Mouse (Mus musculus): Measurements from ENCODE around the gene Ccdc6.

Gene Ccdc6

DNA sequence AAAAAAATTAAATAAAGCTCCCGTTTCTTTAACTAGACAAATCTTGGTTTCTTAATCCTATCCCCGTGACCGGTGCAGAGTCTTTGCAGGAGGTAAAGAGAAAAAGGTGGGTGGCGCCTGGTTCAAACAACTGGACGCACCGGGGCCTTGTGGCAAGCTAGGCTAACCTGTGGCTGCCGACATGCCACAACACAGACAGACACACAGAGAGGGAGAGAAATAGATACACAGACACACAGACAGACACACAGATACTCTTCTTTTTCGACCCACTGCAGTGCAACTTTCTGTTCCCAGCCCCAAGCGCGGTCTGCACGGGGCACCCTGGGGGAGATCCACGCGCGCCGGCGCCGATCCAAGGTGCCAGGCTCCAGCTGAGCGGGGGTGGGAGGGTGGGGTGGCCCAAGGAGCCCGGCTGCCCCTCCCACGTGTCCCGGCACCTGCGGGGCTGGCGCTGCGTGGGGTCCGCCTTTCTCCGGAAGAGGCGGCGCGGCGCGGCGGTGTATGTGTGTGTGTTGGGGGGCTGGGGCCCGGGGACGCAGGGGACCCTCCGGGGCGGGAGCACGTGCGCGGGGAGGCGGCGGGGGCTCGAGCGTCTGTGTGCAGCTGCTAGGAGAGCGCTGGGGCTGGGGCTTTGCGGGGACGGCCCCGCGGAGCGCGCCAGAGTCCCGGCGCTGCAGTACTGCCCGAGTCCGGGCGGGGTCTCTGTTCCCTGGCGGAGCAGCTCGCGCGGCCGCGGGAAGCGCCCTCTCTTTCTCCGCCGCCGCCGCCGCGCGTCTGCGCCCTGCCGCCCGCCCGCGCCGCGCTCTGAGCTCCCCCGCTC lies at the start of gene Ccdc6:
Gene Ccdc6 (plus strand): TSS at position 756 of the 823 bp plus-strand sequence.
- peak; percentile 89 to 91 for DNase-seq

DNA sequence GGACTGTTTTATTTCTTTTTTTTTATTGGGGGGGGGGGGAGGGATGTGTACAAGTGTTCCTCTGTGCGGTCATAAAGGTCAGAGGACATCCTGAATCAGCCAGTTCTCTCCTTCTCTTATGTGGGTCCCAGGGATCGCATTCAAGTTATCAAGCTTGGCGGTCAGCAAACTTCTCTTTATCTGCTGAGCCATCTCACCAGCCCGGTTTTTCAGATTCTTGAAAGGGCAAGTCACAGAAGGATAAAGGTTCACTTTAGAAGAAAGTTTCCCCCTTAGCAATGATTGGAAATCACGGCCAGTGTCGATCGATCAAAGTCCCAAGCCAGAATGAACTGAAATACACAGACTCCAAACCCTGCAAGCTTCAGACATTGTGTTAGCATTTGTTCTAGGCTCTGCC lies 47.1 kb upstream of the Ccdc6 start:
- no peak for DNase-seq

DNA sequence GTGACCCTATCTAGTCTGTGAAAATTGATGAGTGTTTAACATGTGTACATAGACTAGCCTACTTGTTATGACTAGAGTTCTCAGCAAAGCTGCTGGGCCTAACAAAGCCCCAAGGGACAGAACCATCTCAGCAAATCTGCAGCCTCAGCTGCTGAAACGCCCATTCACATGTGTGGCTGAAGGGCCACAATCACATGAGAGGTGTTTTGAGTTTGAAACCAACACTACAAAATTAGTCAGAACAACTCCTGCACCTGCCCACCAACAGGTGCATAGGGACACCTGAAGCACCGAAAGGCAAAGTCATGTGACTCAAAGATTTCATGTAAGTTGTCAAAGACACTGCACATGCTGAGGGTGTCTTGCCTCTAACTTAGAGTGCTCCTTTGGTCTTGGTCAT lies 41.6 kb upstream of the Ccdc6 start:
- DNase-seq = no peak

DNA sequence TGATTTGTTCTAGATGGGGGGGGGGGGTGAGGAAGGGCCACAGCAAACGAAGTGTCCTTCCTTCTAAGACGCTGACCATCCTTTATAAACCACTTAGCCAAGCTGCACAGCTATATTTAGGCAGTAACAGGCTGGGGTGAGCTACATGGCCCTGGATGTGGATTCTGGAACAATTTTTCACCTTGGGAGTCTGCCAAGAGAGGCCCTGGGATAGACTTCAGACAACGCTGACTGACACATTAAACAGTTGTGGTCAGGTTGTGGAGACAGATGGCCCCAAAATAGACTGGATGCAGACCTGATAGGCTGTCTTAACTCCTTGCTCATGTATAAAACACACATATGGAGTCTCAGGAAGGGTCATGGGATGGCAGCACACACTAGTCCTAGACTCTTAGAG lies 39.9 kb upstream of the Ccdc6 start:
- DNase-seq = no peak

DNA sequence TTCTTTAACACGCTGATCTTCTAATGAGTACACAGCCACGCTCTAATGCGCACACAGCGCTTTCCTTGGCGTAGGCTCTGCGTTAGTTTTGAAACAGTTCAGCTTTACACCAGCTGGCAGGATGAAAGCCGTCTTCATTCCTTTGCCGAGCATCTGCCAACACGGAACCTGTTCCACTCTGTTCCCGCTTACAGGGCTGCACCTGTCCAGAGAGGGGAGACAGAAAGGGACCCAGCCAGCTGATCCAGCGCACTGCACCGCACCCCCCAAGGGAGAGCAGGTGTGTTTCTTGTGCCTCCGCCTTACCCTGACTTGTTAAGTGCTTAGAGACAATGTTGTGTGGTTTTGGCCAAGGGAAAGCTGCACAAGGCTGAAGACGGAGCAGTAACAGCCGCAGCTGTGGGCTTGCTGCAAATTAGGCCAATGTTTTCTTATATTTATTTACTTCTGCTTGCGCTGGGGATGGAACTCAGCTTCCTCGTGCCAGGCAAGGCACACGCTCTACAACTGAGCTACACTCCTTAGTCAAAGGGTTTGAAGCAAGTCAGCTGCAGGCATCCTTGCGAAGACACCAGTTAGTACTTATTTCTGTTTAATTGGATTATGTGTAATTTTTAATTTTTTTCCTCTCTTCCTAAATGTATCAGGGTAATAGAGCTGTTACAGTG lies 36.8 kb upstream of the Ccdc6 start:
- peak in 1 of 2 experiments; percentile 9 for DNase-seq

DNA sequence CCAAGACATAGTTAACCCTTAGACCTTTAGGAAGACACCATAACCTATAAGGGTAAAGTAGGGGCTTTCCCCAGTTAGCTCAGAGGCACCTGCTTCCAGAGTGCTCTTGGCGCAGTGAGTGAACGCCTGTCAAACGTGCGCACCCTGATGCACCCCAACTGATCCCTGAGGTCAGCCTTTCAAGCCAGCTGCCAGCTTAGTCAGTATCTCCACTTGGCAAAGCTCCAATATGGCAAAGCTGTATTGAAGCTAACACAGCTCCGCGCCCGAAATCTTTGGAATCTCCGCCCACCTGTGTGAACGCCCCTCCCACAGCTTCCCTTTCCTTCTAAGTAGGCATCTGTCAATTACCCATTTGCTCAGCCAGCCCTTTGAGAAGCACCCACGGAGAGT lies 36.2 kb upstream of the Ccdc6 start:
- DNase-seq = peak; percentile 41 to 45

DNA sequence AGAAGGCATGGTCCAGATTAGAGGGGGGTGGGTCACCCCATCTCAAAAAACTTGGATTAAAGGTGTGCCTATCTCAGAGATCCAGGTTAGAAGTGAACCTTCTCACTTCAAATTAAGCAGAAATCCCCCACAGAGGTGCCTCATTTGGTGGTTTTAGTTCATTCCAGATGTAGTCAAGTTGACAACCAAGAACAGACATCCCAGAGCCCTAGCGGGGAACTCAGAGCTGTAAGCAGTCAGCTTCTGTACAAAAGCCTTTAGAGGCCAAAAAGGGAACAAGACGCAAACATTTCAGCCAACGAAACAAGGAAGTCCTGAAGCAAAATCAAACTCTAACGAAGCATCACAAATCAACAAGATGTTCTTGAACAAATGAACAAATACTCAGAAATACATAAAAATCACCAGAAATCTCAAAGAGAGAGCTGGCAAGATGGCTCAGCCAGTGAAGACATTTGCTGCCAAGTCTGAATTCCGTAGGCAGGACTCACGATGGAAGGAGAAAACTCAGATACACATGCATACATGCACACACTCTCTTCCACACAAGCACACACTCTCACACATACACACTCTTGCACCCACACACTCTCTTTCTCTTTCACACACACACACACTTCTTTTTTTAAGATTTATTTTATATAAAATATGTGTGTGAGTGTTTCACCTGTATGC lies 32.9 kb upstream of the Ccdc6 start:
- peak; percentile 47 to 56 for DNase-seq

DNA sequence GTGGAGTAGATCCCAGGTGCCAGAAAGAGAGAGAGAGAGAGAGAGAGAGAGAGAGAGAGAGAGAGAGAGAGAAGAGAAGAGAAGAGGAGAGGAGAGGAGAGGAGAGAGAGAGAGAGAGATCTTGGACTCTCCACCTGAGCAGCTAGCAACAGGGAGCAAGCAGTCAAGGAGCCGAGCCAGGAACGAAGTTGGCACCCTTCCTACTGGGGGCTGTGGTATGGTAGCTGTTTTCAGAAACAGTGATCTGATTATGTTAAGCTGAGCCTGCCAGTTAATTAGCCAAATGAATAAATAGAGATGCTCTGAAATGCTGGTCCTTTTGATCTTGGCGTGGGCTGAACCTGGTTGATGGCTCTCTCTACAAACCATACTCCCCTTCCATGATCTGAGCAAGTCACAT lies 31.7 kb upstream of the Ccdc6 start:
- DNase-seq = no peak

DNA sequence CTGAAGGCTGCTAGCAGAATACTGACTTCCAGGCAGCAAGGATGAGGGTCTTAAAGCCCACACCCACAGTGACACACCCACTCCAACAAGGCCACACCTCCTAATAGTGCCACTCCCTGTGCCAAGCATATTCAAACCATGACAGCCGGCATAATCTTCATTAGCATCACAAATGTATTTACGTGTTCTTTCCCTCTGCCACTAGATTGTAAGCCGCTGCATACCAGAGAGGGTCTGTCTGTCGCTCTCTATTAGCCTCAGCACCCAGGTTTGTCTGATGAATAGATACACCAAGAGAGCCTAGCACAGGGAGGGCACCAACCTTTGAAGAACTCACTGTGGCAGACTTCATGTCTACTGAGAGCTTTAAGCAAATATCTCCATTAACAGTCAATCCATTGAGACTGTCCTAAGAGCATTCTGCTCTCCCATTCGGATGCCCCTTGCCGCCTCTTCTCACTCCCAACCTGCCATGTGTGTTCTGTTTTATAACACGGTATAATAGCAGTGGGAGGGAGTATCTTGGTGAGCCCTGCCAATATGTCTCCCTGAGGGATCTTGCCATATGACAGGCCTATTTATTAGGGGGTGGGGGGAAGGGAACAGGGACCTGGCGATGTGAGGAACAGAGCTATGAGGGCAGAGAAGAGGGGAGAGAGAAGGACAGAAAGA lies 30.3 kb upstream of the Ccdc6 start:
- DNase-seq = no peak

DNA sequence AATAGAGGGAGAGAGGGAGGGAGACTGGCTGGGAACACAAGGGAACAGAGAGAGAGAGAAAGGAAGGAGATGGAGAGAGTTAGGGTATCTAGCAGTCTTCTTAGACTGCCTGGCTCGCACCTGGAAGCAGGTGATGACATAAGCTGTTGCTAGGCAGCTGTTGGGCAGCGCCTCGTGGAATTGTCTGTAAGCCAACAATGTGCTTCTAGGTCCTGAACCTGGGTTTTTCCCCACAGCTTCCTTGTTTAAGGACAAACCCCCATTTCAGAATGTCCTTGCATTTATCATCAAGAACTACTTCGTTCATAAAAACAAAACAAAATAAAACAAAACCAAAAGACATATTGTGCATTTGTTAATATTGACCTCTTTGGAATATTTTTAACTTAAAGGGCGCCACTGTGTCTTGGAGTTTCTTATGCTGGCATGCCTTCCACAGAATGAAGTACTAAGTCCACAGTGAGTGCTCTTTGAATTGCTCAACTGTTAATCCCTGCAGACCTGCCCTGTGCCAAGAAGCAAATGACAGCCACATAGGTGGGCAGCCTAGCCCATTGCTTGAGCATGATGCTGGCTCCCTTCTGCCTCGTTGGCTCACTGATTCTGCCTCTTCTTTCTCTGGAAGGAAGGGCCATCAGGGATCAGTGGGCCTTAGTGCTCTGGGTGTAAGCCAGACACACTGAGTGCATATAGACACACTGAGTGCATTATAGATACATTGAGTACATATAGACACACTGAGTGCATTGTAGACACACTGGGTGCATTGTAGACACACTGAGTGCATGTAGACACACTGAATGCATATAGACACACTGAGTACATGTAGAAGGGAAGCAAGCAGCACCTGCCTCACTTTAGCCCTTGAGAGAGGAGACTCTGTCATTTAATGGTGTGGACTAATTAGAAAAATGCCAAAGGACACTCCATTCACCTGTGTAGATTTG lies 29.5 kb upstream of the Ccdc6 start:
- DNase-seq = no peak

DNA sequence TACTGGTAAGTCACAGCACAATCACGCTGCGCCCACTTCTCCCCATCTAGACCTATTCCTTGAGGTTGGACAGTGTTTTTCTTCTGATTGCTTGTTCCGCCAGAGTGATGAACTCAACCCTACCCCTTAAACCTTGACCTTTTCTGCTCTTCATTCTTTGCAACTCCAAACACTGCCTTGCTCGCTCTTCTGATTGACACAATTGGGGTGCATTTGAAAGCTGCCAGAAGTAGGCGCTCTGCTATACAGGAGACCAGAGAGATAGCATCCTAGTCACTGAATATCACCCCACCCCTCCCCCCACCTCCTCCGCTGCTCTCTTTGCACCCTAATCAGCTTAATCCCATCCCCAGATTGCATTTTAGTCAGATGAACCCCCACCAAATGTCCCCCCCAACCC lies 27.6 kb upstream of the Ccdc6 start:
- no peak for DNase-seq

DNA sequence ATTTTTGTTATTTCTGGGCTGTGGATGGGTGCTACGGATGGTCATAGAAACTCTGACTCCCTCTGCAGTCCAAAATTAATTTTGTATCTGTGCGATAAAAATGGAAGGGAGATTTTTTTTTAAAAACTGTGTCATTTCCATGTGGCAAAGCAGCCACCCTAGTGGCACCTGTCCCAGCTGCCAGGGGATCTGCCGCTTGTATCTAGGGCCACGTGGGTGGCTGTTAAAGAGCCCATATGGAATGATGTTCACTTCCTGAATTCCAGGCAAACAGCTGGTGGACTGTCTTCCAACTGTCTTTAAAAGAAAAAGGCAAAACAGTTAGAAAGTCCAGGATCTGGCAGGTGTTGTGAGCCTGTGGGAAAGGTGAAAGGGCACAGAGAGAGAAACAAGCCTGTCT lies 25.6 kb upstream of the Ccdc6 start:
- no peak for DNase-seq

DNA sequence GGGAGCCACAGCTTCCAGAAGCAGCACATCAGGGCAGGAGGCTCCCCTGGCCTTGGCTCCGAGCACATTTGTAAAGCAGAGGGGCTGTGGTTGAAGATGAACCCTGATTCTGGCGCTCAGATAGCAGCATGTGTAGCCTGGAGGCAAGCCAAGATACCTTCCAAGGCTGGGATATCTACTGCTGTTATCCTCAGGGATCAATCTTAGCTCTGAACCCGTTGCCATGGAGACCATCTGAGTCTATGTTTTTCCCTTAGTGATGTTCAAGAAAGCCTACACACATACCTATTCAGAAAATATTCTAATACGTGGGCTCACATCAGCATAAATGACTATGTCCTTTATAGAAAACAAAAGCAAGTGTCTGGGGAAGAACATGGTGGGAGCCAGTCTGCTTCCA lies 19.5 kb upstream of the Ccdc6 start:
- no peak for DNase-seq

DNA sequence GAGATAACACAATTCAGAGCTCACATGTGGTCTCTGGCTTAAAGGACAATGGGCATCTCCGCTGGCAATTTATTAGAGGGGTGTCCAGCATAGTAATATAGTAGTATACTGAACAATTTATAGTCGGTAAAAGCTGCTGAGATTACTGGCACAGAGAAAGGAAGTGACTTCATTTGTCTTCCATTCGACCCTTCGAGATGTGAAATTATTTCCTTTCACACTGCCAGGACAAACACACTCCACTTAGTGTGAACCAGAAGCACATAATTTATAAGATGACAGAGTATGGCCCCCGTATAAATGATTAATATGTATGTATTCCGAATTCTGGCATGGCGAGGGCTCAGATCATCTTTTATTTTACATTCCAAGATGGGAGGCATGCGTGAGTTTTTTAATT lies 16.0 kb upstream of the Ccdc6 start:
- DNase-seq = no peak

DNA sequence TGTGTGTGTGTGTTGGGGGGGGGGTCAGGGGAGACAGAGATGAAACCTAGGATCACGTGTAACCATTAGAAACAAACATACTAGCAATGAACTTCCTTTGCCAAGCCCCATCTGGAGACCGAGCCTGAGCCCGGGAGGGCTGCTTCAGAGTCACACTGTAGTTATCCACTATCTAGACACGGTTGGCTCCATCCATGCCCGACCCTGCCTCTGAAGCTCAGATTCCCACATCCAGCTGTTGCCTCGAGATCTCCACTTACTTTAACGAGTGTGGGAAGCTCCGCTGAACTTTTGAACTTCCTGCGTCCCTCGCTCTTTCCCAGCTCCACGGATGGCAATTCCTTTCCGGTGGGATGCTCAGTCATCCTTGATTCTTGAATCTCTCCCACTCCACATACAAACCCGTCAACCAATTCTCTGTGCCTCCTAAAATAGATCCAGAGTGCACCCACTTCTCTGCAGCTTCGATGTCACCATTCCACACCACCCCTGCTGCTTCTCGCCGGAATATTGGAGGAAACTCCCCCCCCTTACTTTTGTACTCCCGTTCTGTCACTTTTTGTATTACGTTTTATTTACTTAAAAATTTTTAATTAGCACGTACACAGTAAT lies 15.3 kb upstream of the Ccdc6 start:
- DNase-seq = no peak

DNA sequence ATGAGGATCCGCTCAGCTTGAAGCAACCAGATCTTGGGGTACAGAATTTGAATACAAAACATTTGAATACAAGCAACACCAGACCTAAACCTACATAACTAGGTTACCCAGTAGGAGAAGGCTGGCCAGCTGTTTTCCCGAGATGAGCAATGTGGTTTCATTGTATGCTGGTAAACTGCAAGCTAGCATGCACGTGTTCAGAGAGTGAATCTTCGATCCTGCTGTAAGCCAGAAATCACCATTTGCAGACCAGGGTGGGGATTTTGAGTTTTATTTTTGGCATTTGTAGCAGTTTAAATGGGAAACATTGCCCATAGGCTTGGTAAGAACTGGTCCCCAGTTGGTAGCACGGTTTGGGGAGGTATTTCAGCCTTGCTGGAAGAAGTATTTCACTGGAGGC lies 13.7 kb upstream of the Ccdc6 start:
- no peak for DNase-seq

DNA sequence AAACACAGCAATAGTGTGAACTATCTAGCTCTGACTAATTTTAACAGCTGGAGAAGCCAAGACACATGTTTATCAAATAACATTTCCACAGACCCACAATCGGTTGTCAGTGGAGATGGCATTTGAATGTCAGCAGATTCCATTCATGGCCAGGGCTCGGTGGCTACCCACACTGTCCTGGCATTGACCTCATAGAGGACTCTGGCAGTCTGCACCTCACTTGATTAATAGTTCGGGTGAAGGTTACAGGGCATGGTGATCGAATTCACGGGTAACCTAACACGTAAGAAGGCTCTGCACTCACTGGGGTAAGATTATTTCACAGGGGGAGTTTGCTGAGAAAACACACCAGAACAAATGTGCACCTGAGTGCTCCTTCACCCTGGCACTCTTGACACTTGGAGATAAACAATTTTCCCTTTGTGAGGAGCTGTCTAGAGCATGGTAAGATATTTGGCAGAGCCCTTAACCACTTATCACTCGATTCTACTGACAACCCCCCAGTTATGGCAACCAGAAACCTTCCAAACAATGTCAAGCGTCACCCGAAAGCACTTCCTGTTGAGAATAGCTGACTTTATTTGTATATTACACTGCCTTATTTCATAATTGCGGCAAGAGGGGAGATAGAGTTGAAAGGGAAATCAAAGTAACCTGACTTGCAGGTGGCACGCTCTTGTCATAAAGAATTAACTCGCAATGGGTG lies 11.5 kb upstream of the Ccdc6 start:
- DNase-seq = no peak

DNA sequence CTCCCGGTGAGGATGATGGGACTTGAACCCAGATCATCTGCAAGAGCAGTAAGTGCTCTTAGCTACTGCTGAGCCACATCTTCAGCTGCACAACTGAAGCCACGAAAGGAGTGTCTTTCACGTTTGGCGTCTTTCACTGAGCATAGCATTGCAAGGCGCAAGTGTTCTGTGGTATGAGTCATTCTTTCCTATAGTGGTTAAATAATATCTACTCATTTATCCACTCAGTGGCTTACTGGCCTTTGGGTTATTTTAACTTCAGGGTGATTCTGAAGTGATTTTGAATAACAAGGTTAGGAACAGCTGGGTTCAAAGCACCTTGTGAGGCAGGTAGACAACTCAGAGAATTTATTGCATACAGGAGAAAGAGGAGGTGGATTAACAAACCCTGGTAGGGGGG lies 8.1 kb upstream of the Ccdc6 start:
- no peak for DNase-seq

DNA sequence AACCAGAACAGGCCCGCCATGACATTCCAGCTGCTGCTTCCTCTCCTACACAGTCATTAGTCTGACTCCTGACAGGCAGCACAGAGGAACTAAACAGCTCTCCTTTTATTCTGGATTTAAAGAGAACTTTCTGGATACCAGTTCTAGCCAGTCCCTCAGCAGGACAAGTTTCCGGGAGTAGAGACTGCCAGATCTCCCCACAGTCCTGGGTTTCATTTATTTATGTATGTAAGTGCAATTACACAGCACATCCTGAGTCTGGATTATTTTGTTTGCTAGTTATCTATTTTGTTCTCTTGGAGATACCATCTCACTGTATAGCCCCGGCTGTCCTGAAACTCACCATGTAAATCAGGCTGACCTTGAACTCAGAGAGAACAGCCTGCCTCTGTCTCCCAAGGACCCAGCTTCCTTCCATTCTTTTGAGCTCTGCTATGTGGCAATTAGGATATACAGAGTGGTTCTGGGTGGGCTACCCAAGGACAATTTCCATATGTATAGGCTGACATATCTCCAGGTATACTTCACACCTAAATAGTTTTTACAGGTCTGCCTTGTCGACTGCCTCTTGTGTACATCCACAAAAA lies 5.0 kb upstream of the Ccdc6 start:
- DNase-seq = no peak

DNA sequence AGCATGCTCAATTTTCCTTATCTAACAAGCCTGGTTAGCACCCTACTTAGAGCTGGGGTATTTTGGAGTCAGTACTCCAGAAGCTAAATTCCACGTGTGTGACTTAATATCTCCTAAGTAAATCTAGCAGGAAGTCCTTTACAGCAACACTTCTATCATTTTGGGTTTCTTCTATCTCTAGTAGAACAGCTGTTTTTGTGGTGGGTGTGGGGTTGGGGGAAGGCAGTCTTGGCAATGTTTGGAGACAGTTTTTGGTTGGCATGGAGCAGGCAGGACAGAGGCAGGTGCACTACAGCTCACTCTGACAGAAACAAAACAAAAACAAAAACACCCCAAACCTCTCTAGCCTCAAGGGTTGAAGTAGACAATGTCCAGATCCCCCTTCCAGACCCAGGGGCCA lies 3.1 kb upstream of the Ccdc6 start:
- no peak for DNase-seq

DNA sequence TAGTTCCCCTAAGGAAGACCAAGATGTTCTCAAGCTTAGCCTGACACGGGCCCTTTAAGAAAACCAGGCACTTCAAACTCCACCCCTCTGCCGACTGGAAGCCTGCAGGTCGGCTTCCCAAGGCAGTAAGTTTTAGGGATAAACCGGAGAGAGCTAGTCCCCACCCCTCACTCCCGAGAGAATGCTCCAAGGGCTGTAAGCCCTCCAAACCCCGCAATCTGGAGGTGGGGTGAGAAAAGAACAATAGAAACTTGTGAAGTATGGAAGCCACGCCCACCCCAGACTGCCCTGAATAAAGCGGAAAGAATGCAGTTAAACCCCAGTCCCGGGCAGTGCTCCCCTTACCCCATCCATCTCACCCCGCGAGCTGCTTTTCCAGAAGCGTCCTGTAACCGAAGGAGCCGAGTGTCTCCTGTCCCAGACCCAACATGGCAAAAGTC lies 1.9 kb upstream of the Ccdc6 start:
- peak; percentile 64 to 68 for DNase-seq
